Mouse (Mus musculus) midbrain, embryonic 12.5 days (tissue): ENCODE results near the gene Dynlt1a. TPM values are rescaled to one million over a fixed set of nuclear protein-coding genes. Genes with fewer than 3 reads are reported as not detected.
A peak's percentile ranks its signal among the peaks of the same experiment; 100 is the strongest.
"Not testable (repeated sequence)": the region's sequence is repeated elsewhere in the genome, so short reads cannot be mapped to it uniquely, and the experiment has no call there.

Source experiments
- ATAC-seq: fragments of 200-750 bp; cut with Nextera tagmentation; 2 replicates; pipeline ENCODE4 v1.8.0; 2017; ENCODE audit warnings: low read depth, moderate TSS enrichment, moderate library complexity; ENCODE audit not compliant: low FRiP score
- H3K27ac ChIP-seq: fragments of 300-500 bp; sonication (generic); replicated peaks from 2 replicates; pipeline ENCODE4 v1.5.1; 2016; ENCODE audit warnings: mild to moderate bottlenecking
- H3K27me3 ChIP-seq: fragments of 300-500 bp; sonication (generic); 2 replicates; pipeline ENCODE4 v1.6.1; 2016; ENCODE audit warnings: mild to moderate bottlenecking
- H3K36me3 ChIP-seq: fragments of 300-500 bp; sonication (generic); 2 replicates; pipeline ENCODE4 v1.6.1; 2016
- H3K4me1 ChIP-seq: fragments of 300-500 bp; sonication (generic); 2 replicates; pipeline ENCODE4 v1.6.1; 2016
- H3K4me2 ChIP-seq: fragments of 300-500 bp; sonication (generic); replicated peaks from 2 replicates; pipeline ENCODE4 v1.6.1; 2016; ENCODE audit warnings: mild to moderate bottlenecking, moderate library complexity
- H3K4me3 ChIP-seq: fragments of 300-500 bp; sonication (generic); 2 replicates; pipeline ENCODE4 v1.5.1; 2016; ENCODE audit warnings: mild to moderate bottlenecking
- H3K9ac ChIP-seq: fragments of 300-500 bp; sonication (generic); replicated peaks from 2 replicates; pipeline ENCODE4 v1.6.1; 2016; ENCODE audit warnings: mild to moderate bottlenecking, moderate library complexity
- H3K9me3 ChIP-seq: fragments of 300-500 bp; sonication (generic); 2 replicates; pipeline ENCODE4 v1.6.1; 2016; ENCODE audit warnings: mild to moderate bottlenecking
- WGBS: fragments of 180-500 bp; shearing (Covaris S2); methylation state at CpG from one replicate; pipeline ENCODE4 v1.1.7; 2016; 5-methylcytosine and 5-hydroxymethylcytosine counted together
- polyA plus RNA-seq: library from polyadenylated mRNA; unstranded; fragments of >200 nt; fragmentation: Nextera tagmentation; extraction: Ambion mirVana; gene quantifications from 2 replicates; pipeline ENCODE4 v1.2.1, GENCODE M21; 2016

Dynlt1a gene
- polyA plus RNA-seq, result 36.3 and 37.4 TPM in 2 replicates

DNA sequence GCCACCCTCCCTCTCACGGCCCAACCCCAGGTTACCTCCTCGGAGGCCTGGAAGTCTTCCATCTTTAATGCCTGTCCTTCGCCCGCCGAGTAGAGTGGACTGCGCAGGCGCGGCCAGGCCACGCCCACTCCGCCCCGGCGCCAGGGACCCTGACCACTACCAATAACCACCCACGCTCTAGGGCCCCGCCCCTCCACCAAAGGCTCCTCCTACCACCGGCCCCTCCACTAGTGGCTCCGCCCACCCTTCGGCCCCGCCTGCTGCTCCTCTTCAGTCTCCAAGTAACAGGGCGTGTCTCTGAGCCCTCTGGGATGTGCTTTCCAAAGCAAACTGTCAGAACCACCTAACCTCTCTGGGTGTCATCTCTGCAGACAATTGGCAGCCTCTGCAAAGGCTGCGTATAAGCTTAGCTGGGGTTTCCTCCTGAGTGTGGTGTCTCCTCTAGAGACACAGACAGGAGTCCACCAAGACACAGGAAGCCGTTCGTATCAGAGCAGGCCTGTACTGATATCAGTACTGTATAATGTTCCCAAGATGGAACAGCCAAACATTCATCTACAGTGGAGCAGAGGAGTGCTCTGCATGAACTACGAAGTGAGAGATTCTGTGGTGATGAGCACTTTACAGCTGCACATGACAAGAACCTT lies at the start of gene Dynlt1a:
Gene Dynlt1a (minus strand): TSS at position 162 of the 647 bp plus-strand sequence.
- H3K9ac ChIP-seq, result peak within 1 kb of the TSS; percentile 52; the same call in 1 of the 2 replicates
- not testable (repeated sequence) for H3K36me3 ChIP-seq, H3K9me3 ChIP-seq, H3K27me3 ChIP-seq, H3K4me1 ChIP-seq
- 10% methylated on average over 20 of the region's 23 CpGs for WGBS
- ATAC-seq, result peak; percentile 92
- 0 out of 2 replicates have a peak within 1 kb of the TSS, but pooled peaks have one; percentile 46 for H3K27ac ChIP-seq
- H3K4me2 ChIP-seq, result peak within 1 kb of the TSS; percentile 58
- H3K4me3 ChIP-seq, result peak within 1 kb of the TSS; percentile 46

DNA sequence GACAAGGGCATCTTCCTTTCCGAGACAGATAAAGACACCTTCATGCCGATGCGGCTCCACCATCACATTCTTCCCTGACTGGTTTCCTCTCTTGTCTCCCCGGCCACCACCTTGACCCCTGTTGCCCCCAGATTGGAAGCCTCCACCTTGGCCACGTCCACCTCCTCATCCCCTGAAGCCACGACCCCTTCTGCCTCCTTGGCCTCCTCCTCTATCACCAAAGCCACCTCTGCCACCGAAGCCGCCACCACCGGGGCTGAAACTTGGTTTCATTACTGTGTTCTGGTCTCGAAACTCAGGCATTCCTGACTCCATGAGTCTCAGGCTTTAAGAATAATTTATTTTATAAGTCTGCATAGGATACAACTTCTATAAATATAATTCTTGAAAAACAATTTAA lies 38.0 kb upstream of the Dynlt1a start:
- not testable (repeated sequence) for H3K27me3 ChIP-seq, H3K36me3 ChIP-seq, H3K4me2 ChIP-seq, H3K27ac ChIP-seq, H3K4me1 ChIP-seq, H3K9ac ChIP-seq, ATAC-seq, H3K4me3 ChIP-seq, H3K9me3 ChIP-seq
- WGBS, result 86% methylated on average over 10 of the region's 10 CpGs

DNA sequence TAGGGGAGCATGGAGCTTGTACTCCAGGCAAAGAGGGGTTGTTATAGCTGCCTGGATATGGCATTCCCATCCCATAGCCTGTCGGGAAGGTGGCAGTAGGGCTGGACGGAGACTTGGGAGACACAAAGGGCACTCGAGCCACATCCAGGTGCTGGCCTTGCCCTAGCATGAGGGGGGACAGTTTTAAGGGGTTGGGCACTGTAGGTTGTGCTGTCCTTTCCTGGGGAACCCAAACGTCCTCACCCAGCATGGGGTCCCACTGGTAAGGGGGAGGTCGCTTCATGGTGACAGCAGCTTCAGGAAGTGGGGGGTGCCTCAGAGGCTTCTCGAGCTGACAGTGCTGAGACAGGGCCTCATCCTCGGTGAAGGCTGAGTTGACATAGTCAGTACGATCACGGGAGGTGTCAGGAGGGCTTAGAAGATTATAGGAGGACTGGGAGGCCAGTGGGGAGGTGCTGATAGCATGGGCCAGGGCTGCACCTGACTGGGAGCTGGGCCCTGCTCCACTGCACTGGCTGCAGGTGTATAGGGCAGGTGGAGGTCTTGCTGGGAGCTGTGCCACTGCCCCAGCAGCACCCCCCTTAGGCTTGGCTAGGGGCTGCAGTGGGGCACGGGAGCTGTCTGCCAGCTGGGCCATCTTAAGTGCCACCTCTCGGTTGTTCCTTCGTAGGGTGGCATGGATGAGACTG lies 25.4 kb upstream of the Dynlt1a start:
- WGBS, result no CpG with 5 or more reads among the region's 12 CpGs
- H3K4me3 ChIP-seq, result not testable (repeated sequence)

DNA sequence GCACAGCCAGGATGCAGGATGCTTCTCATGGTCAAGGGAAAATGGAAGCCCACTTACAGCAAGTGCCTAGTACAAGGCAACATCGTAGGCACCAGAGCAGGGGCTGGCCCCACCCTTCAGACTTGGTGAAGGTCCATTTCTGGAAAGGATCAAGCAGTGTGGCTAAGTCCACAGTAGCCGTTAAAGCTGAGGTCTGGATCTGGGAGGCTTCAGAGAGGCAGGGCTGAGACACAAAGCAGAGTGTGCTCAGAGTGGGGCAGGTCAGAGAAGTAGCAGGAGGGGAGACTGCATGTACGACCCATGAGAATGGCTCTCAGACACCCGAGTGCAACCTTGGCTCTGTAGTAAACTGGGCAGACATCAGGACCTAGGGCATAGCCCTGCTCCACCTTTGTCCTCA lies 11.7 kb upstream of the Dynlt1a start:
- 83% methylated on average over 4 of the region's 4 CpGs for WGBS
- H3K4me1 ChIP-seq, H3K4me3 ChIP-seq: not testable (repeated sequence)

More for the DNA sequence above, 25.4 kb upstream of the Dynlt1a start:
- H3K4me2 ChIP-seq, H3K36me3 ChIP-seq, H3K9me3 ChIP-seq, H3K27me3 ChIP-seq, H3K9ac ChIP-seq, ATAC-seq, H3K4me1 ChIP-seq, H3K27ac ChIP-seq: not testable (repeated sequence)

GRCm38 (mm10) chr17:6327554-6327953 lies 10.3 kb upstream of the Dynlt1a start:
- H3K36me3 ChIP-seq, H3K9me3 ChIP-seq, H3K4me3 ChIP-seq, H3K9ac ChIP-seq, H3K4me1 ChIP-seq, H3K27ac ChIP-seq, H3K4me2 ChIP-seq, H3K27me3 ChIP-seq, ATAC-seq: not testable (repeated sequence)
- 92% methylated on average over 7 of the region's 7 CpGs for WGBS

More for the DNA sequence above, 11.7 kb upstream of the Dynlt1a start:
- not testable (repeated sequence) for H3K9me3 ChIP-seq, H3K9ac ChIP-seq, ATAC-seq, H3K36me3 ChIP-seq, H3K27ac ChIP-seq, H3K27me3 ChIP-seq, H3K4me2 ChIP-seq

- 68% methylated on average over 6 of the region's 6 CpGs for WGBS
- not testable (repeated sequence) for H3K4me1 ChIP-seq, H3K9ac ChIP-seq, H3K36me3 ChIP-seq, ATAC-seq, H3K4me2 ChIP-seq, H3K27me3 ChIP-seq, H3K4me3 ChIP-seq, H3K27ac ChIP-seq, H3K9me3 ChIP-seq
Observed at GRCm38 (mm10) chr17:6325543-6325942, 8.2 kb upstream of the Dynlt1a start.

DNA sequence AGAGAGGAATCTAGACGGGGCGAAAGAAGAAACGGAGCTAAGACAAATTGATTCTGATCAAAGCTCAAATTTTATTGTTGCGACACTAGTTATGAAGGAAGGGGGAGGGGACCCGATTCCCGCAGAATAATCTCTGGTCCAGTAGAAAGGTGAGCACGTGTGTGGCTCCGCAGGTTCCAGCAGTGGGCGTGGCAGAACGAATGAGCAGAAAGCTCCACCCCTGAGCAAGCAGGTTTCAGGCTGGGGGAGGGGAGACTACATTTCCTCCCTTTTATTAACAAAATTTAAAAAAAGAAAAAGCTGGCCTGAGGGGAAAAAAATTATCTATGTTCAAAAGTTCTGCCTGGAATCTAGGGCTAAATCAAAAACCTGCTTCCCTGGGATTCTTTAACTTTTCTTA lies 7.7 kb upstream of the Dynlt1a start:
- not testable (repeated sequence) for H3K4me1 ChIP-seq, H3K9me3 ChIP-seq, ATAC-seq, H3K27ac ChIP-seq, H3K4me3 ChIP-seq, H3K4me2 ChIP-seq, H3K27me3 ChIP-seq, H3K36me3 ChIP-seq, H3K9ac ChIP-seq
- 55% methylated on average over 10 of the region's 10 CpGs for whole genome bisulfite sequencing

DNA sequence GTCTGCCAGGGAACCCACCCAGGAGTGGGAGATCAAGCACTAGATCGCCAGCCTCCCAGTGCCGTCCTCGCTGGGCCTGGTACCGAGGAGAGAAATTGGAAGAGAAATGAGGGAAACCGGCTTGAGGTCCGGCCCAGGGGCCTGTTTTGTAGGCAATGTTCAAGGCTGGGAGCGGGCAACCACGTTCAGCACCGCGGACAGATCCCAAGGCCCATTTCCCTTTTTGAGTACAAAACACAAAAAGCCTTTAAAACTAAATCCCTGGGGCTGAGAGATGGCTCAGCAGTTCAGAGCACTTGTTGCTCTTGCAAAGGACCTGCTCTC lies 4.4 kb upstream of the Dynlt1a start:
- no CpG with 5 or more reads among the region's 10 CpGs for WGBS
- H3K4me1 ChIP-seq, H3K9ac ChIP-seq, H3K4me2 ChIP-seq, H3K27me3 ChIP-seq, H3K4me3 ChIP-seq, H3K9me3 ChIP-seq, ATAC-seq, H3K36me3 ChIP-seq, H3K27ac ChIP-seq: not testable (repeated sequence)

GRCm38 (mm10) chr17:6321081-6321777 lies 3.9 kb upstream of the Dynlt1a start:
- not testable (repeated sequence) for H3K9me3 ChIP-seq, H3K4me1 ChIP-seq, H3K9ac ChIP-seq, H3K4me3 ChIP-seq, H3K27ac ChIP-seq, H3K27me3 ChIP-seq, H3K36me3 ChIP-seq
- H3K4me2 ChIP-seq, result peak overlapping the region; percentile 30
- peak; percentile 25; the same call in 1 of the 2 replicates for ATAC-seq
- 2% methylated on average over 15 of the region's 60 CpGs for WGBS

DNA sequence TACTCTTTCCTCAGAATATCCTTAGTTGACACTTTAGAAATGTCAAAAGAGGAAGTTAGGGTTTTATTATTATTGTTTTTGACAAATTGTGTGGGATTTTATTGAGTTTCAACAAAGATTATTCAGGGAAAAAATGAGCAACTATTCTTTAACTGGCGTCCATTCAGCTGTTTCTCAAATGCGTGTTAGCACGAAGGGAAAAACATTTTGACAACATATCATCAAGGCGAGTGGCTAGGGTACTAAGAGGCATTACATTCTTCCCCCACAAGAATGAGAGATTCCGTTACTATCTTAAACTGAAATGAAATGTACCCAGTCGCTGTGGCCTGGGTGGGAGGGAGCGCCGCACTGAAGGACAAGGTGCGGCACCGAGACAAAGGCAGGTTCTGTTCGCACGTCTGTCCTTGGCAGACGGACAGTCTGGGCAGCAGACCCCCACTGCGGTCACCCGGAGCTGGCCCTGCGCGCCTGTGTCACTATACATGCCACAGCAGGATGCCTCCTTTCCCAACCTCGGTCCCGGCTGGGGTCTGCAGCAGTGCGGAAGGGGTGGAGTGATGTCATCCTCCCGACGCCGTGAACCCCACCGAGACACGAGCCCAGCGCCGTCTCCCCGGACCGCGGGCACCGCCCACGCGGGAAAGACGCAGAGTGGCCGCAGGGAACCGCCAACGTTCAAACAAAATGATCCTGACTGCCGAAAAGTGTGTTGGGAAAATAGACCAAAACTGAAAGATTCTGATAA lies 747 bp downstream of the Dynlt1a start:
- H3K9me3 ChIP-seq, H3K36me3 ChIP-seq, H3K4me1 ChIP-seq, H3K27me3 ChIP-seq: not testable (repeated sequence)
- Histone ChIP-seq H3K27ac (0 out of 2 replicates have a peak overlapping the region, but pooled peaks have one; percentile 46), H3K9ac (peak overlapping the region; percentile 52; the same call in 1 of the 2 replicates), H3K4me2 (peak overlapping the region; percentile 58), H3K4me3 (peak overlapping the region; percentile 46)
- peak; percentile 57 for ATAC-seq
- 4% methylated on average over 38 of the region's 38 CpGs for WGBS

DNA sequence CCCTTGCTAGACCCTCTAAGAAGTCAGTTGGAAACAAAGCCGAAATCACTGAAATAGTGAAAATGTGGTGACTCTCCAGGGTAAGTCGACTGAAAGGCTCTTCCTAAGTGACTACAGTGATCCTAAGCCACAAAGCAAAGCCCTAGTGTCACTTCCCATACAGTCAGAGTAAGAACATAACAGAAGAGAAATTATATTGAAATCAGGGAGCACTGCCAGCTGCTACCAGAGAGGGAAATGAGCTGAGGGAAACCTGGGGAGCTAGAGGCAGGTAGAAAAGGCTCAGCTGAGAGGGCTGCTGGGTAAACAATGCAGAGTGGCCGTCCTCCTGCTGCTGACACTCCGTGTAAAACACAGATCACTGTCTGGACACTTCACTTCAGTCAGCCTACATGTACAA lies 1.6 kb downstream of the Dynlt1a start:
- H3K4me1 ChIP-seq, H3K27ac ChIP-seq, H3K27me3 ChIP-seq, H3K9ac ChIP-seq, ATAC-seq, H3K4me2 ChIP-seq, H3K36me3 ChIP-seq, H3K4me3 ChIP-seq, H3K9me3 ChIP-seq: not testable (repeated sequence)
- WGBS, result 62% methylated on average over 4 of the region's 4 CpGs

DNA sequence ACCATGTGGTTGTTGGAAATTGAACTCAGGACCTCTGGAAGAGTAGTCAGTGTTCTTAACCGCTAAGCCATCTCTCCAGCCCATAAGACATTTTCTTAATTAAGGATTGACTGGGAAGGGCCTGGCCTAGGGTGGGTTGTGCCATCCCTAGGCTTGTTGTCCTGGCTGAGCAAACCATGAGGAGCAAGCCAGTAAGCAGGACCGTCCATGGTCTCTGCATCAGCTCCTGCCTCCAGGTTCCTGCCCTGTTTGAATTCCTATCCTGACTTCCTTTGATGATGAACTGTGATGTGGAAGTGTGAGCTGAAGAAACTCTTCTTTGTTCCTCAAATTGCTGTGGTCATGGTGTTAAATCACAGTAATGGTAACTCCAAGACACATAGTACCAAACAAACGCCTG lies 2.8 kb downstream of the Dynlt1a start:
- H3K9ac ChIP-seq, H3K36me3 ChIP-seq, H3K4me2 ChIP-seq, H3K9me3 ChIP-seq, H3K27ac ChIP-seq, ATAC-seq, H3K4me1 ChIP-seq, H3K27me3 ChIP-seq, H3K4me3 ChIP-seq: not testable (repeated sequence)
- 92% methylated on average over 2 of the region's 3 CpGs for WGBS
